Mouse (Mus musculus) stomach, embryonic 14.5 days (tissue): Measurements from ENCODE around the gene Tmem33. TPM values are rescaled to one million over a fixed set of nuclear protein-coding genes. Genes with fewer than 3 reads are reported as not detected.

Experiments used
- ATAC-seq: fragments of 200-750 bp; cut with Nextera tagmentation; 2 replicates; pipeline ENCODE4 v1.8.0; 2017; ENCODE audit warnings: low read depth, moderate TSS enrichment; ENCODE audit not compliant: insufficient number of reproducible peaks, insufficient read depth, low FRiP score
- H3K27ac ChIP-seq: fragments of 300-500 bp; sonication (generic); 2 replicates; pipeline ENCODE4 v1.5.1; 2014; ENCODE audit warnings: mild to moderate bottlenecking, low read length, moderate library complexity, mixed read lengths
- H3K27me3 ChIP-seq: fragments of 300-500 bp; sonication (generic); 2 replicates; pipeline ENCODE4 v1.6.1; 2014; ENCODE audit warnings: low read length, control low read depth, mixed read lengths; ENCODE audit not compliant: control insufficient read depth, insufficient read depth
- H3K36me3 ChIP-seq: fragments of 300-500 bp; sonication (generic); 2 replicates; pipeline ENCODE4 v1.6.1; 2014; ENCODE audit warnings: mild to moderate bottlenecking, control low read depth, low read length, moderate library complexity, mixed read lengths; ENCODE audit not compliant: control insufficient read depth, insufficient read depth
- H3K4me1 ChIP-seq: fragments of 300-500 bp; sonication (generic); 2 replicates; pipeline ENCODE4 v1.6.1; 2014; ENCODE audit warnings: low read length, control low read depth, mixed read lengths; ENCODE audit not compliant: control insufficient read depth, insufficient read depth
- H3K4me2 ChIP-seq: fragments of 300-500 bp; sonication (generic); replicated peaks from 2 replicates; pipeline ENCODE4 v1.6.1; 2014; ENCODE audit warnings: low read depth, low read length, control low read depth
- H3K4me3 ChIP-seq: fragments of 300-500 bp; sonication (generic); 2 replicates; pipeline ENCODE4 v1.5.1; 2014; ENCODE audit warnings: low read depth, low read length, control low read depth
- H3K9ac ChIP-seq: fragments of 300-500 bp; sonication (generic); replicated peaks from 2 replicates; pipeline ENCODE4 v1.6.1; 2014; ENCODE audit warnings: low read depth, mild to moderate bottlenecking, control low read depth, low read length, moderate library complexity, mixed read lengths
- H3K9me3 ChIP-seq: fragments of 300-500 bp; sonication (generic); 2 replicates; pipeline ENCODE4 v1.6.1; 2016; ENCODE audit warnings: low read depth, low read length, control low read depth; ENCODE audit not compliant: control insufficient read depth
- WGBS: fragments of 180-500 bp; shearing (Covaris S2); extraction: QIAGEN DNeasy Blood & Tissue Kit; methylation state at CpG from one replicate; pipeline ENCODE4 v1.1.7; 2014; 5-methylcytosine and 5-hydroxymethylcytosine counted together
- polyA plus RNA-seq: library from polyadenylated mRNA; unstranded; fragments of >200 nt; fragmentation: Nextera tagmentation; extraction: Ambion mirVana; gene quantifications from 2 replicates; pipeline ENCODE4 v1.2.1, GENCODE M21; 2014

Gene Tmem33
- polyA plus RNA-seq, 1 experiment from 2014 or later: 79.1 TPM

DNA sequence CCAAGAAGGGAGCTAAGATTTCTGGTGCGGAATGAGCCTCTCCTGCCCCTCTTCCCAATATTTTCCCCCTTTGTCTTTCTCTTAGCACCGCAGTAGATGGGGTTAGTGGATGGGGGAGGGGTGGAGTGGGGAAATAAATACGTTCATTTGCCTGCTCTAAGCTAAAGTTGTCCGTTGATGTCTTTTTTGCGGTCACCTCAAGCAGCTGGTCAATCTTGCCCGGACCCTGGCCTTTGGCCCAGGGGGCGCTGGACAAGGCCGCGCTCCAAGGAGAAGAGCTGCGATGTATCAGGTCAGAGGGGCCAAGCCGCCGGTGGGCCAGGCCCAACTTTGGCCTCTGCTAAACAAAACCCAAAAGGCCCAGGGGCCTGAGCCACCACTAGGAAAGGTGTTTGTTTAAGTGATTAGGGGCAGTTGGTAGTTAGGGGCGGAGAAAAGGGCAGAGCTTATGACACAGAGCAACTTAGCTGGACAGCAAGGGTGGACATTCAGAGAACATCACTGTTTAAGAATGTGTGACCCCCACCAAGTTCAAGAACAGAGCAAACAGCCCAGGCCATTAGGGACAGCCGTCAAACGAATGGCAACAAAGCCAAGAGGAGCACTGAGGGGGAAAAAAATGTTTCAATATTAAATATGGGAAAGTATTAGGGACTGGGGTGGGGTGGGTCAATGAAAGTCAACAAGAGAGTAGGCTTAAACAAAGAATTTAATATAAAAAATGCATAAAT lies 36.8 kb upstream of the Tmem33 start:
- no peak for ATAC-seq
- Histone ChIP-seq H3K27me3 (peaks cover 81% of the 10 kb centered on the region), H3K27ac (peak overlapping the region; percentile 29; the same call in 1 of the 2 replicates), H3K4me1 (no peaks in the 10 kb centered on the region), H3K36me3 (no peaks in the 10 kb centered on the region), H3K4me2 (no peak overlapping the region), H3K9me3 (peaks cover 3% of the 10 kb centered on the region; the same call in 1 of the 2 replicates), H3K9ac (no peak overlapping the region), H3K4me3 (no peak overlapping the region)
- WGBS: 3% methylated on average over 15 of the region's 15 CpGs

DNA sequence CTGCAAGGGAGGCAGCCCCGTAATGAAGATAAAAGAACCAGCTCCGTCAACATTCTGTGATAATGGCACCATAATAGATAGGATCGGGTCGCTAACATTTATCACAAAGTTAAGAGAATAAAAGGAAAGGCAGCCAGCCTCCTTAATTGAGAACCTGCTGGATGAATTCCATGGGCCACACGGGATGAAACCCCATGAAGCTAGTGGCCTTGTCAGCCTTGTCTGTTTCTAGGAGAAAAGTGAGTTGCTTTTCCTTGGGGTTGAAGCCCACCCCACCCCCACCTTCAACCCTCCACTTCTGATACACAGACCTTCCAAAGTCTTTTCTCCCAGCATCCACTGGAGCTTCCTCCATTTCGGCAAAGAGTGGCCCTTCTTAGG lies 36.3 kb upstream of the Tmem33 start:
- Histone ChIP-seq H3K27me3 (peaks cover 79% of the 10 kb centered on the region), H3K36me3 (no peaks in the 10 kb centered on the region), H3K4me1 (no peaks in the 10 kb centered on the region), H3K9ac (no peak overlapping the region), H3K4me2 (no peak overlapping the region), H3K9me3 (peaks cover 3% of the 10 kb centered on the region; the same call in 1 of the 2 replicates), H3K27ac (no peak overlapping the region), H3K4me3 (no peak overlapping the region)
- WGBS: 13% methylated on average over 6 of the region's 6 CpGs
- no peak for ATAC-seq

GRCm38 (mm10) chr5:67225758-67226157 lies 34.6 kb upstream of the Tmem33 start:
- peaks cover 3% of the 10 kb centered on the region; the same call in 1 of the 2 replicates for H3K9me3 ChIP-seq
- no peak overlapping the region for H3K9ac ChIP-seq
- H3K36me3 ChIP-seq: no peaks in the 10 kb centered on the region
- no peak overlapping the region for H3K4me3 ChIP-seq
- H3K27me3 ChIP-seq: peaks cover 74% of the 10 kb centered on the region
- no peak for ATAC-seq
- H3K27ac ChIP-seq: no peak overlapping the region
- H3K4me2 ChIP-seq: no peak overlapping the region
- H3K4me1 ChIP-seq: no peaks in the 10 kb centered on the region
- 40% methylated on average over 7 of the region's 7 CpGs for WGBS

DNA sequence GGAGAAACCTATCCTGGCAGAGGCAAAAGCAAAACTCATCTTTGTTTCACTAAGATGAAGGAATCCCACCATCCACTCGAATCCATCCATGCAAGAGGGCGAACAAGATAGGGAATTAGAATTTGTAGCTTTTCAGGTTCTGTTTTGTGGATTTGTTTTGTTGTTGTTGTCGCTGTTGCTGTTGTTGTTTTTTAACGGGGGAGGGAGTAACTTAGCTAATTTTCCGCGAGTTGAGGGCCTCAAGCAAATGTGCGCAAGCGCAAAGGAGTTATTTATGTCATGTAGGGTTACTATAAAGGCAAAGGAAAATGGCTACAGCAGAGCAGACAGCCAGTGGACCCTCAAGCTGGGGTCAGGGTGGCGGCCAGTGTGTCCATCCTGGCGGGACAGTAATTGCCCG lies 33.1 kb upstream of the Tmem33 start:
- Histone ChIP-seq H3K9ac (no peak overlapping the region), H3K9me3 (peaks cover 3% of the 10 kb centered on the region; the same call in 1 of the 2 replicates), H3K4me2 (no peak overlapping the region), H3K4me3 (no peak overlapping the region), H3K27ac (peak overlapping the region; percentile 48; the same call in 1 of the 2 replicates), H3K36me3 (no peaks in the 10 kb centered on the region), H3K4me1 (peaks cover 3% of the 10 kb centered on the region; the same call in 1 of the 2 replicates), H3K27me3 (peaks cover 78% of the 10 kb centered on the region)
- ATAC-seq: no peak
- 6% methylated on average over 11 of the region's 11 CpGs for WGBS

GRCm38 (mm10) chr5:67227682-67228444 lies 32.5 kb upstream of the Tmem33 start:
- H3K27me3 ChIP-seq: peaks cover 78% of the 10 kb centered on the region
- no peak overlapping the region for H3K4me2 ChIP-seq
- peaks cover 3% of the 10 kb centered on the region; the same call in 1 of the 2 replicates for H3K4me1 ChIP-seq
- H3K9me3 ChIP-seq: peaks cover 3% of the 10 kb centered on the region; the same call in 1 of the 2 replicates
- no peak overlapping the region for H3K4me3 ChIP-seq
- WGBS: 2% methylated on average over 15 of the region's 15 CpGs
- 0 out of 2 replicates have a peak, but pooled peaks have one; percentile 60 for ATAC-seq
- H3K27ac ChIP-seq: peak overlapping the region; percentile 48; the same call in 1 of the 2 replicates
- H3K9ac ChIP-seq: no peak overlapping the region
- H3K36me3 ChIP-seq: no peaks in the 10 kb centered on the region

DNA sequence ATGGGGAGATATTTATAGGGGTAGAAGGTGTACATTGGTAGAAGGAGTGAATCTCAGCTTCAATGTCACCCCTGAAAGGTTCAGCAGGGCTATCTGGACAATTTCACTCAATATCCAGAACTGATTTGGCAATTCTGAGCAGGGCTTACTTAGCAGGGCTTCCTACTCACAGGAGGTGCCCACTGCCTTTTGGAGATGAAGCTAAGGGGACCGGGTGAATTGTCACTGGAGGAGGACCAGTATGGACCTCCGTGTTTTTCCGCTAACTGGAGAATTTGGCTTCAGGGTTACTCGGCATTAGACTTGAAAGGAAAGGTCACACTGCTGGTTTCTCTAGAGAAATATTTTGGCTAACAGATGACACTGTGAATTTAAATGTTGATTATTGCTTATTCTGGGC lies 25.7 kb upstream of the Tmem33 start:
- Histone ChIP-seq H3K9ac (no peak overlapping the region), H3K9me3 (no peaks in the 10 kb centered on the region), H3K27me3 (peaks cover 35% of the 10 kb centered on the region), H3K27ac (no peak overlapping the region), H3K4me2 (no peak overlapping the region), H3K4me3 (no peak overlapping the region), H3K36me3 (no peaks in the 10 kb centered on the region), H3K4me1 (peaks cover 3% of the 10 kb centered on the region; the same call in 1 of the 2 replicates)
- 60% methylated on average over 4 of the region's 4 CpGs for WGBS
- ATAC-seq: no peak

- no peaks in the 10 kb centered on the region for H3K9me3 ChIP-seq
- no peak overlapping the region for H3K4me3 ChIP-seq
- H3K4me2 ChIP-seq: no peak overlapping the region
- peaks cover 35% of the 10 kb centered on the region for H3K27me3 ChIP-seq
- no peak overlapping the region for H3K9ac ChIP-seq
- H3K36me3 ChIP-seq: no peaks in the 10 kb centered on the region
- H3K27ac ChIP-seq: no peak overlapping the region
- peaks cover 3% of the 10 kb centered on the region; the same call in 1 of the 2 replicates for H3K4me1 ChIP-seq
- 54% methylated on average over 3 of the region's 3 CpGs for WGBS
- no peak for ATAC-seq
These were observed 24.9 kb upstream of the Tmem33 start for GRCm38 (mm10) chr5:67235462-67235861.

DNA sequence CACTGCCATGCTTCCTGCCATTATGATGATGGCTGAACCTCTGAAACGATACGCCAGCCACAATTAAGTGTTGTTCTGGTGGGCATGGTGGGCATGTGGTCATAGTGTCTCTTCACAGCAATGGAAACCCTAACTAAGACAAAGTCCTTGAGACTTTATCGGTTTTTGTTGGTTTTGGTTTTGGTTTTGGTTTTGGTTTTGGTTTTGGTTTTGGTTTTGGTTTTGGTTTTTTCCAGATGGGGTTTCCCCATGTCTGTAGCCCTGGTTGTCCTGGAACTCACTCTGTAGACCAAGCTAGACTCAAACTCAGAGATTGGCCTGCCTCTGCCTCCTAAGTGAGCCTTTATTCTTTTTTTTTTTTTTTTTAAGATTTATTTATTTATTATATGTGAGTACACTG lies 23.8 kb upstream of the Tmem33 start:
- H3K27ac ChIP-seq: no peak overlapping the region
- H3K9ac ChIP-seq: no peak overlapping the region
- no peaks in the 10 kb centered on the region for H3K9me3 ChIP-seq
- peaks cover 25% of the 10 kb centered on the region for H3K27me3 ChIP-seq
- no peak overlapping the region for H3K4me2 ChIP-seq
- H3K4me1 ChIP-seq: no peaks in the 10 kb centered on the region
- ATAC-seq: no peak
- WGBS: 95% methylated on average over 3 of the region's 3 CpGs
- H3K4me3 ChIP-seq: no peak overlapping the region
- no peaks in the 10 kb centered on the region for H3K36me3 ChIP-seq
